Mouse (Mus musculus): ENCODE data around the gene Ift140. TPM values are rescaled to one million over a fixed set of nuclear protein-coding genes. Genes with fewer than 3 reads are reported as not detected.
"Not testable (repeated sequence)": the region's sequence is repeated elsewhere in the genome, so short reads cannot be mapped to it uniquely, and the experiment has no call there.

Ift140 gene
- polyA plus RNA-seq, 1 experiment: 23.6 TPM

DNA sequence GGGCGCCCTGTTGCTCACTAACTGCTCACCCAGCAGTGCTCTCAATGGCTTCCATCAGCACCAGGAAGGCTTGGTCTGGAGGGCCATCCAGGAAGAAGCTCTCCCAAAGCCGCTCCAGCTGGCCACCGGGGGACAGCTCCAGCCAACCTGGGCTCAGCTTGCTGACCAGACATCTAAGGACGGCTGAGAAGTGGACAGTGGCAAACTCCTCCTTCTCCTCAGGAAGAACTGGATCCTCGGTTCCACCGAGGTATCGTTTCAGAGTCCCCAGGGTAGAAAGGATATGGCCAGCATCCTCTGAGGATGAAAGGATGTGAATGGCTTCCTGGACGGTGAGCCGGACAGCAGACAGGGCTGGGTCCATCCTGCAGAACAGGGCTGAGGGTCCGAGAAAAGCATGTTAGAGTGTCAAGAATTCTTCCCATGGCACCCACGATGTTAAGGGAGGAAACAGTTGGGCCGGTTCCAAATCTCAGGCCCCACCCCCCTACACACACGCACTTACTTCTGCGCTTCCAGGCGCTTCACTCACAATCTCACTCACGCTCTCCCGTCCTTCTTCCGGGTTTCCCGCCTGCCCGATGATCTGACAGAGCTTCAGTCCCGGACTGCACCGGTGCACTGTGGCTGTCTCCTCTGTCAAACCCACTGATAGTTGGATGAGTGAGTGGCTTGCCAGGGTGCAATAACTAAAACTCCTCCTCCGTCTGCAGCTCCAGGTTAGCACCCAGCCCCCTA, 99.2 kb downstream of the Ift140 start:
- no peak for DNase-seq (ENCODE audit: extremely low spot score in 1 of 2, low spot score in 1 of 2)

DNA sequence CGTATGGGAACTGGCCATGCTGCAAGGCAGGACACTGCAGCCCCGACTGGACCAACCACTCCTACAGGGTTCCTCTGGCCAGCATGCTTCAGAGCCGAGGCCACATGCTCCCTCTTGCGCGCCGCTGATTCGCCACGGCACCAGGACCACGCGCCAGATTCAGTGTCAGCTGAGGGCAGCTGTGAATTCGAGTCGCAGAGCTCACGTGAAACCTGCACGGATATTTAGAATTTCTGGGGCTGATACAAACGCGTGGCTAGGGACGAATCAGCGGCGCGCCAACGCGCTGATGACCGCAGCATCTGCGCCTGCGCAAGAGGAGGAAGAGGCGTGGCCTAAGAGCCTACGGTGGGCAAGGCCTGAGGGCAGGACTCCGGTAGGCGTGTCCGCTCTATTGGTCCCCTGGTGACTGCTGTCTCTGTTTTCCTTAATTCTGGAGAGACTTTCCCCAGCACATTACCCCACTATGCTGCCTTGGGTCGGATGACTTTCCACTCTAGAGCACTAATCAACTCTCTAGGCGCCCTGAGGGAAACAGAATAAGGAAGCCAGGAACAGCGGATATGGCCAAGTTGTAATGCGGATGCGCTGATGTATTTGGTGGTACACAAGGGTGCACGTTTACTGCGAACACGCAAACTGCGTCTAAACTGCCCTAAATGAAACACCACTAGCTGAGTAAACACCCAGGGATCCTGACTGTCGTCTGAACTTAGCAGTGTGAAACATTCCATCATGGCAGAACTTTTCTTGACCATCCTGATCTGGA, 100.0 kb downstream of the Ift140 start, which contains the start of gene Telo2:
Telo2 (minus strand) TSS at position 304 of the 769 bp plus-strand sequence.
- peak; percentile 87 to 93 for DNase-seq (ENCODE audit: extremely low spot score in 1 of 2, low spot score in 1 of 2)

DNA sequence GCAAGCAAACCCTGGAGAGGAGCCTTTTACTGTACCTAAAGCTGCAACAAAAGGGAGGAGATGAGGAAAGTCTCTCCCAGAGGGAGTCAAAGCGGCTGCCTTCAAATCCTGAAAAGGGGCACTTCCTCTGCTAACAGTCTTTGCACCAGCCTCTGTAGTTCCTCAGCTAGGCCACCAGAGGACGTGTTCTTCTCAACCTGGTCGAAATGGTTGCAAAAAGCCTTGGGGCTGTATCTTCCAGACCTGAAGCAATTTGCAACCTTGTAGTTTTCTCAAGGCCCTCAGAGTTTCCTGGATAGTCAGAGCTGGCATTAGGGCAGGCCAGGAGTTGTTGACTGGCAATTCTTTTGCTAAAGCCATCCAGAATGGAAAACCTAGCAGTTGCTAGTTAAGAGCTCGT, 101.4 kb downstream of the Ift140 start:
- no peak for DNase-seq (ENCODE audit: extremely low spot score in 1 of 2, low spot score in 1 of 2)

DNA sequence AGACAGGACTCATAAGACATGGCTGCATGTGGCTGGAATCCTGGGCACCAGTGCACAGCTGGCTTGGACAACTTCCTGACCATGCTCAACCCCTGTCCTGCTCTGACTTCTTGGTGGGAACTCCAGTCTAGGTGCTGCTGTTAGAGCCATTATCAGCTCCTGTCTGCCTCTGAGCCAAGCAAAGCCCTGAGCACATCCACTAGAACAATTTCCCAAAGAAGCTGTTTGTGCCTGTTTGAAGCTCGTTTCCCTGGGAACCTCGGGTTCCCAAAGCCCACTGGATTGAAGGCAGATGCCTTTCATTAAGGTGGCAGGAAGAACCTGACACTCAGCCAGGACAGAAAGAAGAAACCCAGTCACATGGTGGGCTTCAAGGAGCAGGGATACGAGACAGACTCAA, 104.5 kb downstream of the Ift140 start, which contains the start of gene Ptx4:
Ptx4 (plus strand) TSS at position 355 of the 400 bp plus-strand sequence.
- no peak for DNase-seq (ENCODE audit: extremely low spot score in 1 of 2, low spot score in 1 of 2)

DNA sequence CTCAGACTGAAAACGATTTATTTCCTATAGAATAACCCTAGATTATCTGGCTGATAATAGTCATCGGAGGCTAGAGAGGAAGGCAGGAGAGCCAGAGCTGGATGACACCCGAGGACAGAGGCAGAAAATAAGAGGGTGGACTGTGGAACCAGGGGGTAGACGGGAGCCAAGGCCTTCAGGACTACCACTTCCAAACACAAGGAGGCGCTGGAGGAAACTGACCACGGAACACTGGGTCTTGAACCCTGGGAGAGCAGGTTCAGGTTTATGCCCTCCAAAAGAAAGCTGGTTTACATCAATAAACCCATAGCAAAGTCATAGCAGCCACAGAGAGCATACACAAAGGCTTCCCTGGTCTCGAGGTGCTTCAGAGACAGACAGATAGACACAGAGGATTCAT, 108.1 kb downstream of the Ift140 start:
- DNase-seq (ENCODE audit: extremely low spot score in 1 of 2, low spot score in 1 of 2): no peak

DNA sequence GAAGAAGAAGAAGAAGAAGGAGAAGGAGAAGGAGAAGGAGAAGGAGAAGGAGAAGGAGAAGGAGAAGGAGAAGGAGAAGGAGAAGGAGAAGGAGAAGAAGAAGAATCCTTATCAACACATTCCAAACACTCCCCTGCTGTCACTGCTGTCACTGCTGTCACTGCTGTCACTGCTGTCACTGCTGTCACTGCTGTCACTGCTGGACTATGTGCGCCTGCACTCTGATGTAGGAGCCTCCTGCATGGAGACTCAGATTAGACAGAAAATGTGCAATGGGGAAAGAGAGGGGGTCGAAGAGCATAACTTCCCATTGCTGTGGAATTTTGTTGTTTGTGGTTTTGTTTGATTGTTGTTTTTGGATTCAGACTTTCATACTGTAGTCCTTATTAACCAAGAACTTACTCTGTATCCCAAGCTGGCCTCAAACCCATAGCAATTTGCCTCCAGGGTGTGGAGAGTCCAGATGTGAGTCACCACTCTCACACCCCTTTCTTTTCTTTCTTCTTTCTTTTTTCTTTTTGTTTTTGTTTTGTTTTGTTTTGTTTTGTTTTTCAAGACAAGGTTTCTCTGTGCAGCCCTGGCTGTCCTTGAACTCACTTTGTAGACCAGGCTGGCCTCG, 109.7 kb downstream of the Ift140 start:
- DNase-seq (ENCODE audit: extremely low spot score in 1 of 2, low spot score in 1 of 2): not testable (repeated sequence)

GRCm38 (mm10) chr17:25127079-25127478, 111.2 kb downstream of the Ift140 start:
- peak in 1 of 2 experiments; percentile 21 for DNase-seq (ENCODE audit: extremely low spot score in 1 of 2, low spot score in 1 of 2)

GRCm38 (mm10) chr17:25127681-25128080, 111.8 kb downstream of the Ift140 start:
- no peak for DNase-seq (ENCODE audit: extremely low spot score in 1 of 2, low spot score in 1 of 2)

DNA sequence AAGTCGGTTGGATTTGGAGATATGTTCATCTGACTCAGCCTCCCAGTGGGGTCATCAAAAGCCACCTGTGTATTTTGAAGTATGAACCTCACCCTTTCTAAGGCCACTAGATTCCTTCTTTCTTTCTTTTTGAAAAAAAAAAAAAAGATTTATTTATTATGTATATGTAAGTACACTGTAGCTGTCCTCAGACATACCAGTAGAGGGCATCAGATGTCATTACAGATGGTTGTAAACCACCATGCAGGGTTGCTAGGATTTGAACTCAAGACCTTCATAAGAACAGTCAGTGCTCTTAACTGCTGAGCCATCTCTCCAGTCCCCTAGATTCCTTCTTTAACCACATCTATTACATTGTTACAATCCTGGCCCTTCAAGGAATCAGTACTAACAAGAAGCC, 114.2 kb downstream of the Ift140 start:
- no peak for DNase-seq (ENCODE audit: extremely low spot score in 1 of 2, low spot score in 1 of 2)

- DNase-seq (ENCODE audit: extremely low spot score in 1 of 2, low spot score in 1 of 2): peak; percentile 88 to 98
Observed at GRCm38 (mm10) chr17:25133275-25133698, 117.4 kb downstream of the Ift140 start, which contains the start of gene Clcn7. Clcn7 (plus strand) TSS chr17:25133391.

GRCm38 (mm10) chr17:25135622-25136021, 119.7 kb downstream of the Ift140 start:
- DNase-seq (ENCODE audit: extremely low spot score in 1 of 2, low spot score in 1 of 2): no peak

- DNase-seq (ENCODE audit: extremely low spot score in 1 of 2, low spot score in 1 of 2): no peak
Observed at GRCm38 (mm10) chr17:25138803-25139202, 122.9 kb downstream of the Ift140 start.

DNA sequence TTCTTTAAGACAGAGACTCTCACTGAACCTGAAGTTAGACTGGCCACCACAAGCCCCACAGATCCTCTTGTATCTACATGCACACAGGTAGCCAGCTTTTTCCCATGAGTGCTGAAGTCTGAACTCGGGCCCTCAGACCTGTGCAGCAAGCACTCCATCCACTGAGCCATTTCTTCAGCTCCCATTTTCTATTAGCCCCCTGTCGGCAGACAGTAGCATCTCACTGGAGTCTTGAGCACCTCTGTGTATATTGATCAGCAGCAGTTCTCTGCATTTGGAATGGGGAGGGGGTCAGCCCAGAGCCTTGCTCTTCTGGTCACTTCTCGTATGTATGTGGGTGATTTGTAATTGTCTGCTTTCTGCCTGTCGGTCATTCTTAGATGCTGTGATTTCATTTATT, 124.1 kb downstream of the Ift140 start:
- DNase-seq (ENCODE audit: extremely low spot score in 1 of 2, low spot score in 1 of 2): no peak

Other genes starting within 250 kb of the Ift140 start
- not detected in 2 replicates for gene Meiob, start 211.8 kb upstream of the Ift140 start, polyA plus RNA-seq (2012; rRNA removed)
- gene Hagh, start 175.9 kb upstream of the Ift140 start, polyA plus RNA-seq (2012; rRNA removed): 125 and 142 TPM in 2 replicates
- 23.5 and 26.0 TPM in 2 replicates for gene Fahd1, start 165.7 kb upstream of the Ift140 start, polyA plus RNA-seq (2012; rRNA removed)
- gene Igfals, start 150.1 kb upstream of the Ift140 start, polyA plus RNA-seq (2012; rRNA removed): 0.06 and 0.16 TPM in 2 replicates
- 29.0 and 31.4 TPM in 2 replicates for gene Nubp2, start 129.7 kb upstream of the Ift140 start, polyA plus RNA-seq (2012; rRNA removed)
- gene Spsb3, start 129.4 kb upstream of the Ift140 start, polyA plus RNA-seq (2012; rRNA removed): 69.1 and 78.1 TPM in 2 replicates
- gene Eme2, start 121.0 kb upstream of the Ift140 start, polyA plus RNA-seq (2012; rRNA removed): 63.7 and 67.9 TPM in 2 replicates
- gene Mrps34, start 121.0 kb upstream of the Ift140 start, polyA plus RNA-seq (2012; rRNA removed): 111 and 127 TPM in 2 replicates
- 76.8 and 81.6 TPM in 2 replicates for gene Nme3, start 119.6 kb upstream of the Ift140 start, polyA plus RNA-seq (2012; rRNA removed)
- 325 and 357 TPM in 2 replicates for gene Mapk8ip3, start 79.1 kb upstream of the Ift140 start, polyA plus RNA-seq (2012; rRNA removed)
- gene Jpt2, start 55.4 kb upstream of the Ift140 start, polyA plus RNA-seq (2012; rRNA removed): 4.6 and 6.3 TPM in 2 replicates
- gene Cramp1l, start 297 bp upstream of the Ift140 start, polyA plus RNA-seq (2012; rRNA removed): 21.5 and 22.2 TPM in 2 replicates
- 16.2 and 16.3 TPM in 2 replicates for gene Tmem204, start 67.5 kb downstream of the Ift140 start, polyA plus RNA-seq (2012; rRNA removed)
- 19.0 and 27.2 TPM in 2 replicates for gene Telo2, start 99.9 kb downstream of the Ift140 start, polyA plus RNA-seq (2012; rRNA removed)
- gene Ptx4, start 104.7 kb downstream of the Ift140 start, polyA plus RNA-seq (2012; rRNA removed): 0.08 and 0.16 TPM in 2 replicates
- 45.6 and 51.4 TPM in 2 replicates for gene Clcn7, start 117.3 kb downstream of the Ift140 start, polyA plus RNA-seq (2012; rRNA removed)
- 0.04 TPM in 1 of 2 replicates, not detected in the other for gene Ccdc154, start 146.4 kb downstream of the Ift140 start, polyA plus RNA-seq (2012; rRNA removed)
- not detected in 2 replicates for gene Gm38655, start 159.4 kb downstream of the Ift140 start, polyA plus RNA-seq (2012; rRNA removed)
- gene BC003965, start 168.5 kb downstream of the Ift140 start, polyA plus RNA-seq (2012; rRNA removed): 21.9 and 23.4 TPM in 2 replicates
- gene Unkl, start 172.3 kb downstream of the Ift140 start, polyA plus RNA-seq (2012; rRNA removed): 41.1 and 42.1 TPM in 2 replicates
- gene Gnptg, start 224.0 kb downstream of the Ift140 start, polyA plus RNA-seq (2012; rRNA removed): 126 and 128 TPM in 2 replicates
- 33.9 and 41.4 TPM in 2 replicates for gene Tsr3, start 224.1 kb downstream of the Ift140 start, polyA plus RNA-seq (2012; rRNA removed)
- 12.5 and 18.6 TPM in 2 replicates for gene Baiap3, start 240.3 kb downstream of the Ift140 start, polyA plus RNA-seq (2012; rRNA removed)